ENCODE assay signal across 8 mouse cellular contexts in genomic region chr7:16174597-16175541, GRCm38 (mm10). TPM values are rescaled to one million over a fixed set of nuclear protein-coding genes. Genes with fewer than 3 reads are reported as not detected.
DNase-seq lines count a peak whose midpoint lies in the region; ATAC-seq and TF ChIP-seq lines count a peak whose summit lies in the region.

Meis3 (plus strand) TSS chr7:16175090.

- no peaks in the 10 kb centered on the region for H3K9me3 ChIP-seq in ES-Bruce4 (replicated peaks; ENCODE audit: control insufficient read depth, insufficient read depth, low read length, poor library complexity, severe bottlenecking)

- H3K27ac ChIP-seq in ES-Bruce4 (ENCODE audit: insufficient read depth, low read length) = no peak within 1 kb of the TSS
- H3K27ac ChIP-seq in embryonic fibroblast, embryonic 13.5 days (ENCODE audit: insufficient read depth, low read length) = no peak within 1 kb of the TSS

- peak; percentile 45 for TF ChIP-seq CTCF in ES-Bruce4 (IDR thresholded peaks at IDR 0.05; ENCODE audit: low read depth, low read length)
- peak; percentile 54; the same call in 1 of the 2 replicates for TF ChIP-seq CTCF in embryonic fibroblast, embryonic 13.5 days (IDR thresholded peaks at IDR 0.05; ENCODE audit: borderline replicate concordance, insufficient read depth, low read length)

- peak; percentile 64 for DNase-seq in adrenal gland, postnatal 25 days
- peak; percentile 58 to 66 for DNase-seq in heart, postnatal 10 days
- DNase-seq in layer of hippocampus, adult 9-11 months = peak; percentile 54
- DNase-seq in lung, postnatal 14 days = peak; percentile 47
- DNase-seq in retina, embryonic 14.5 days (ENCODE audit: low spot score) = peak; percentile 80

- TF ChIP-seq EP300 in ES-Bruce4 (IDR thresholded peaks at IDR 0.05; ENCODE audit: insufficient read depth, low read depth, low read length) = no peak

- intact Hi-C loops in heart, postnatal 10 days (cut with DNase I) = no loop called here

- H3K4me1 ChIP-seq in ES-Bruce4 (ENCODE audit: control insufficient read depth, insufficient read depth, low read length) = no peaks in the 10 kb centered on the region
- H3K4me1 ChIP-seq in embryonic fibroblast, embryonic 13.5 days (ENCODE audit: control insufficient read depth, insufficient read depth, low read length) = 0 out of 2 replicates have a peak, but pooled peaks cover 5% of the 10 kb centered on the region

- peak within 1 kb of the TSS; percentile 72 for H3K9ac ChIP-seq in ES-Bruce4 (ENCODE audit: low read depth, poor library complexity, severe bottlenecking)

- peaks cover 3% of the 10 kb centered on the region; the same call in 1 of the 2 replicates for H3K27me3 ChIP-seq in ES-Bruce4 (ENCODE audit: control insufficient read depth, insufficient read depth, low read length, poor library complexity, severe bottlenecking)

- peak within 1 kb of the TSS; percentile 76 for H3K4me3 ChIP-seq in ES-Bruce4 (ENCODE audit: low read depth, low read length)
- H3K4me3 ChIP-seq in embryonic fibroblast, embryonic 13.5 days (ENCODE audit: insufficient read depth, low read length) = peak within 1 kb of the TSS; percentile 41

- TF ChIP-seq POLR2A in ES-Bruce4 (IDR thresholded peaks at IDR 0.05; ENCODE audit: insufficient read depth, low read length) = no peak
- peak; percentile 57 for TF ChIP-seq POLR2A in embryonic fibroblast, embryonic 13.5 days (IDR thresholded peaks at IDR 0.05; ENCODE audit: low read depth, low read length)

- no peaks in the 10 kb centered on the region for H3K36me3 ChIP-seq in ES-Bruce4 (ENCODE audit: control insufficient read depth, insufficient read depth, low read length, poor library complexity, severe bottlenecking)

- no peak for ATAC-seq in erythroid progenitor cell, adult 5-6 weeks (replicated peaks; ENCODE audit: low FRiP score, poor library complexity, severe bottlenecking)

RNA-seq across cellular contexts. Expression of gene Meis3, which starts in this region (rescaled TPM):
- 4.5 and 5.2 TPM in 2 replicates for polyA plus RNA-seq in ES-Bruce4 (2011; ENCODE audit: insufficient read depth, insufficient read length, low read depth, missing spikeins)
- total RNA-seq in adrenal gland, postnatal 25 days (2021) = 10.9 and 12.9 TPM in 2 replicates
- 22.4 and 23.8 TPM in 2 replicates for polyA plus RNA-seq in embryonic fibroblast, embryonic 13.5 days (2011; ENCODE audit: insufficient read length, low read depth, missing spikeins)
- 1 to 10 TPM; 6.1 to 6.5 TPM for total RNA-seq in heart, postnatal 10 days (2021)
- 1.3 TPM in 1 of 2 replicates, not detected in the other for total RNA-seq in erythroid progenitor cell, adult 5-6 weeks (2015; ENCODE audit: low replicate concordance)
- total RNA-seq in erythroid progenitor cell, adult 5-6 weeks (2017; ENCODE audit: low replicate concordance) = not detected in 2 replicates
